Mouse (Mus musculus) frontal cortex, postnatal 10 days (tissue): ENCODE data around the gene Btbd35f16.
"Not testable (repeated sequence)": the region's sequence is repeated elsewhere in the genome, so short reads cannot be mapped to it uniquely, and the experiment has no call there.

Experiments
- DNase-seq, 2 experiments: peaks; one replicate each; pipeline ENCODE4 v3.0.0; 2022; ENCODE audit warnings: low spot score in 2 of 2, mixed read lengths in 1 of 2

The Btbd35f16 gene

DNA sequence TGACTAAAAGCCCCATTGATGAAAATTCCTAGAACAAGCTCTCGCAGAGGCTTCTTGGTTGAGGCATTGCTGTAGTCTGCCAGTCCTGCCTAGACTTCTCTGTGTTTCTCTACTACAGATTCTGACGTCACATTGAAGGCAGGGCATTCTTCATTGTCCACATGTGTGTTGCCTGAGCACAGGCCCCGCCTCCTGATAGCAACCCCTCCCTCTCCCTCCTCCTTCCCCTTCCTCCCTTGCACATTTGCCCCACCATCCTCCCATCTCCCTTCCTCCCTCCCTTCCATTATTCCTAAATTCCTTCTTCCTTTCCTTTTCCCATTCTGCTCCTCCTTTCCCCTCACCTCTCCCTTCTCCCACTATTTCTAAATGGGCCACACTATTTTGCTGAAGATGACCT is at the start of gene Btbd35f16:
Btbd35f16 (minus strand) TSS at position 101 of the 400 bp plus-strand sequence.
- not testable (repeated sequence) for DNase-seq
